Mouse (Mus musculus) gastrocnemius, postnatal 10 days (tissue): Measurements from ENCODE around the gene Hsdl1. TPM values are rescaled to one million over a fixed set of nuclear protein-coding genes. Genes with fewer than 3 reads are reported as not detected.

ENCODE experiments used
- DNase-seq: peaks from one replicate; pipeline ENCODE4 v3.0.0; 2021; ENCODE audit warnings: mixed read lengths
- long read RNA-seq, 2 experiments: library from polyadenylated mRNA; stranded (forward); transcript quantifications; one replicate each; pipeline ENCODE4 v2.0.0; 2021
- total RNA-seq, 2 experiments: library from RNA; stranded (reverse); gene quantifications; 2 replicates each; pipeline ENCODE4 v1.2.3; 2021

The Hsdl1 gene
- 10 to 100 TPM; 13.0 to 15.0 TPM for total RNA-seq
- long read RNA-seq, experiment 1, transcript Hsdl1-201 (5 exons, 3,141 nt): major isoform, 39 of 49 reads
- long read RNA-seq, experiment 1, partial matches to known transcripts: 4 of 49 reads
- long read RNA-seq, experiment 1, other reads (novel, unspliced or antisense): 6 of 49 reads
- long read RNA-seq, experiment 2, transcript Hsdl1-201 (5 exons, 3,141 nt): major isoform, 33 of 45 reads
- long read RNA-seq, experiment 2, partial matches to known transcripts: 4 of 45 reads
- long read RNA-seq, experiment 2, other reads (novel, unspliced or antisense): 8 of 45 reads

GRCm38 (mm10) chr8:119574437-119575365, at the start of gene Hsdl1, which contains the start of gene Dnaaf1:
TSS of gene Hsdl1 (minus strand) at chr8:119575183.
TSS of gene Dnaaf1 (plus strand) at chr8:119575235.
- DNase-seq: peak; percentile 99

GRCm38 (mm10) chr8:119623744-119624143, 48.8 kb upstream of the Hsdl1 start:
- no peak for DNase-seq

GRCm38 (mm10) chr8:119623061-119623460, 48.1 kb upstream of the Hsdl1 start:
- DNase-seq: no peak

GRCm38 (mm10) chr8:119622555-119622954, 47.6 kb upstream of the Hsdl1 start:
- DNase-seq: no peak

- DNase-seq: no peak
These were observed 46.0 kb upstream of the Hsdl1 start for GRCm38 (mm10) chr8:119620848-119621465.

GRCm38 (mm10) chr8:119620116-119620840, 45.3 kb upstream of the Hsdl1 start:
- no peak for DNase-seq

GRCm38 (mm10) chr8:119618887-119619286, 43.9 kb upstream of the Hsdl1 start:
- no peak for DNase-seq

- DNase-seq: no peak
These were observed 42.6 kb upstream of the Hsdl1 start for GRCm38 (mm10) chr8:119617586-119617985.

GRCm38 (mm10) chr8:119616811-119617210, 41.8 kb upstream of the Hsdl1 start:
- no peak for DNase-seq

- DNase-seq: no peak
These were observed 41.4 kb upstream of the Hsdl1 start for GRCm38 (mm10) chr8:119616358-119616757.

GRCm38 (mm10) chr8:119615096-119615495, 40.1 kb upstream of the Hsdl1 start:
- no peak for DNase-seq

- DNase-seq: no peak
These were observed 37.5 kb upstream of the Hsdl1 start, which contains the start of gene Adad2 for GRCm38 (mm10) chr8:119612471-119612870. TSS of gene Adad2 (plus strand) at chr8:119612747.

- DNase-seq: no peak
These were observed 31.2 kb upstream of the Hsdl1 start for GRCm38 (mm10) chr8:119606224-119606623.

GRCm38 (mm10) chr8:119604996-119605395, 30.0 kb upstream of the Hsdl1 start, which contains the start of gene Taf1c:
TSS of gene Taf1c (minus strand) at chr8:119605222.
- DNase-seq: peak; percentile 95

- no peak for DNase-seq
These were observed 29.4 kb upstream of the Hsdl1 start for GRCm38 (mm10) chr8:119604398-119604803.

- DNase-seq: no peak
These were observed 28.8 kb upstream of the Hsdl1 start for GRCm38 (mm10) chr8:119603771-119604170.

- DNase-seq: no peak
These were observed 16.5 kb upstream of the Hsdl1 start for GRCm38 (mm10) chr8:119591456-119591855.

GRCm38 (mm10) chr8:119590348-119590747, 15.4 kb upstream of the Hsdl1 start:
- no peak for DNase-seq

- no peak for DNase-seq
These were observed 13.9 kb upstream of the Hsdl1 start for GRCm38 (mm10) chr8:119588844-119589243.

GRCm38 (mm10) chr8:119588321-119588720, 13.3 kb upstream of the Hsdl1 start:
- no peak for DNase-seq

GRCm38 (mm10) chr8:119585901-119586300, 10.9 kb upstream of the Hsdl1 start:
- no peak for DNase-seq
